Mouse (Mus musculus): ENCODE data around the gene Arhgap45.

GRCm38 (mm10) chr10:80069948-80070450, 53.5 kb downstream of the Arhgap45 start:
- TF ChIP-seq CTCF (IDR thresholded peaks at IDR 0.05) (no peak), EP300 (IDR thresholded peaks at IDR 0.05) (no peak)

Measured in lung, postnatal 0 days (tissue).